Mouse (Mus musculus): ENCODE results near the gene Hapln4. TPM values are rescaled to one million over a fixed set of nuclear protein-coding genes. Genes with fewer than 3 reads are reported as not detected.

Gene Hapln4
- polyA plus RNA-seq, 1 experiment from 2014 or later: 0.11 TPM

Small RNAs within 50 kb of the gene (microRNA-seq; reads per million reads assigned to microRNA genes)
- not detected for gene Mir7066

Other genes starting within 250 kb of the Hapln4 start
- gene Cilp2, start 195.8 kb upstream of the Hapln4 start, polyA plus RNA-seq (2015; fragmentation: Nextera tagmentation; extraction: Ambion mirVana): 0.51 and 0.53 TPM in 2 replicates
- gene Tssk6, start 181.3 kb upstream of the Hapln4 start, polyA plus RNA-seq (2015; fragmentation: Nextera tagmentation; extraction: Ambion mirVana): 2.8 TPM in 2 replicates
- 233 and 243 TPM in 2 replicates for gene Ndufa13, start 180.9 kb upstream of the Hapln4 start, polyA plus RNA-seq (2015; fragmentation: Nextera tagmentation; extraction: Ambion mirVana)
- 3.2 and 3.8 TPM in 2 replicates for gene Yjefn3, start 180.7 kb upstream of the Hapln4 start, polyA plus RNA-seq (2015; fragmentation: Nextera tagmentation; extraction: Ambion mirVana)
- 36.0 and 38.9 TPM in 2 replicates for gene Gatad2a, start 87.1 kb upstream of the Hapln4 start, polyA plus RNA-seq (2015; fragmentation: Nextera tagmentation; extraction: Ambion mirVana)
- 44.4 and 45.5 TPM in 2 replicates for gene Mau2, start 40.7 kb upstream of the Hapln4 start, polyA plus RNA-seq (2015; fragmentation: Nextera tagmentation; extraction: Ambion mirVana)
- 33.0 and 37.0 TPM in 2 replicates for gene Sugp1, start 40.6 kb upstream of the Hapln4 start, polyA plus RNA-seq (2015; fragmentation: Nextera tagmentation; extraction: Ambion mirVana)
- 106 and 152 TPM in 2 replicates for gene Tm6sf2, start 10.5 kb upstream of the Hapln4 start, polyA plus RNA-seq (2015; fragmentation: Nextera tagmentation; extraction: Ambion mirVana)
- gene Ncan, start 37.4 kb downstream of the Hapln4 start, polyA plus RNA-seq (2015; fragmentation: Nextera tagmentation; extraction: Ambion mirVana): 0.89 and 0.98 TPM in 2 replicates
- 50.7 and 51.7 TPM in 2 replicates for gene Nr2c2ap, start 47.9 kb downstream of the Hapln4 start, polyA plus RNA-seq (2015; fragmentation: Nextera tagmentation; extraction: Ambion mirVana)
- 12.6 and 15.3 TPM in 2 replicates for gene Rfxank, start 55.7 kb downstream of the Hapln4 start, polyA plus RNA-seq (2015; fragmentation: Nextera tagmentation; extraction: Ambion mirVana)
- gene Borcs8, start 56.0 kb downstream of the Hapln4 start, polyA plus RNA-seq (2015; fragmentation: Nextera tagmentation; extraction: Ambion mirVana): 38.4 and 42.4 TPM in 2 replicates
- gene Mef2b, start 56.3 kb downstream of the Hapln4 start, polyA plus RNA-seq (2015; fragmentation: Nextera tagmentation; extraction: Ambion mirVana): 0.11 and 0.23 TPM in 2 replicates
- gene Tmem161a, start 88.9 kb downstream of the Hapln4 start, polyA plus RNA-seq (2015; fragmentation: Nextera tagmentation; extraction: Ambion mirVana): 66.9 and 67.7 TPM in 2 replicates
- 7.6 and 10.5 TPM in 2 replicates for gene Slc25a42, start 128.8 kb downstream of the Hapln4 start, polyA plus RNA-seq (2015; fragmentation: Nextera tagmentation; extraction: Ambion mirVana)
- 17.3 and 18.1 TPM in 2 replicates for gene Sugp2, start 150.8 kb downstream of the Hapln4 start, polyA plus RNA-seq (2015; fragmentation: Nextera tagmentation; extraction: Ambion mirVana)
- gene Armc6, start 151.0 kb downstream of the Hapln4 start, polyA plus RNA-seq (2015; fragmentation: Nextera tagmentation; extraction: Ambion mirVana): 25.1 and 29.0 TPM in 2 replicates
- gene Homer3, start 199.4 kb downstream of the Hapln4 start, polyA plus RNA-seq (2015; fragmentation: Nextera tagmentation; extraction: Ambion mirVana): 25.5 and 26.0 TPM in 2 replicates
- gene Ddx49, start 219.0 kb downstream of the Hapln4 start, polyA plus RNA-seq (2015; fragmentation: Nextera tagmentation; extraction: Ambion mirVana): 44.2 and 48.4 TPM in 2 replicates
- gene Cope, start 219.1 kb downstream of the Hapln4 start, polyA plus RNA-seq (2015; fragmentation: Nextera tagmentation; extraction: Ambion mirVana): 432 and 443 TPM in 2 replicates
- gene Cers1, start 232.3 kb downstream of the Hapln4 start, polyA plus RNA-seq (2015; fragmentation: Nextera tagmentation; extraction: Ambion mirVana): 2.1 and 3.2 TPM in 2 replicates
- gene Gdf1, start 246.4 kb downstream of the Hapln4 start, polyA plus RNA-seq (2015; fragmentation: Nextera tagmentation; extraction: Ambion mirVana): 0.53 and 0.78 TPM in 2 replicates